Mouse (Mus musculus): ENCODE results near the gene Tnni3. TPM values are rescaled to one million over a fixed set of nuclear protein-coding genes. Genes with fewer than 3 reads are reported as not detected.
A peak's percentile ranks its signal among the peaks of the same experiment; 100 is the strongest.

The Tnni3 gene
- polyA plus RNA-seq, 1 experiment from 2014 or later: 4.4 TPM

- H3K27me3 ChIP-seq: no peaks in the 10 kb centered on the region
- no peak for ATAC-seq (ENCODE audit: insufficient number of reproducible peaks, insufficient read depth, low FRiP score, low TSS enrichment)
- H3K9ac ChIP-seq: no peak overlapping the region
- no peaks in the 10 kb centered on the region for H3K9me3 ChIP-seq
- H3K4me3 ChIP-seq: no peak overlapping the region
- WGBS: 79% methylated on average over 5 of the region's 5 CpGs
- no peak overlapping the region for H3K4me2 ChIP-seq (replicated peaks)
- H3K36me3 ChIP-seq: no peaks in the 10 kb centered on the region
- no peak overlapping the region for H3K27ac ChIP-seq
- H3K4me1 ChIP-seq: peaks cover 20% of the 10 kb centered on the region
These were observed 20.2 kb downstream of the Tnni3 start for GRCm38 (mm10) chr7:4503858-4504257.

DNA sequence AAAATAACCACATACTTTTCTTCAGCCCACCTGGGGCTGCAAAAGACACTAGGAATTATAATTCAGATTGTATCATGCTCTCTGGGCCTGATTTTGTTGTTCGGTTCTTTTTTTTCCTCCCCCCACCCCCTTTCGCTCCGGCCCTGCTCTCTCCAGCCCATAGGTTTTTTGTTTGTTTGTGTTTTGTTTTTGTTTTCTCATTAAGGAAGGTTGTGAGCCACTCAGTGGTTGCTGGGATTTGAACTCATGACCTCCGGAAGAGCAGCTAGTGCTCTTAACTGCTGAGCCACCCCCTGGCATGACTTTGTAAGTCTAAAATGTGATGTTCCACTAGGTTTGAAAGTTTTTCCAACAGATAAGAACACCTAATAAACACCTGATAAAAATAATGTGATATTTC lies 20.9 kb downstream of the Tnni3 start:
- ATAC-seq (ENCODE audit: insufficient number of reproducible peaks, insufficient read depth, low FRiP score, low TSS enrichment): no peak
- Histone ChIP-seq H3K36me3 (no peaks in the 10 kb centered on the region), H3K9ac (no peak overlapping the region), H3K4me1 (peaks cover 28% of the 10 kb centered on the region), H3K9me3 (no peaks in the 10 kb centered on the region), H3K4me3 (no peak overlapping the region), H3K4me2 (replicated peaks) (no peak overlapping the region), H3K27ac (no peak overlapping the region), H3K27me3 (no peaks in the 10 kb centered on the region)
- WGBS: 76% methylated on average over 4 of the region's 4 CpGs

DNA sequence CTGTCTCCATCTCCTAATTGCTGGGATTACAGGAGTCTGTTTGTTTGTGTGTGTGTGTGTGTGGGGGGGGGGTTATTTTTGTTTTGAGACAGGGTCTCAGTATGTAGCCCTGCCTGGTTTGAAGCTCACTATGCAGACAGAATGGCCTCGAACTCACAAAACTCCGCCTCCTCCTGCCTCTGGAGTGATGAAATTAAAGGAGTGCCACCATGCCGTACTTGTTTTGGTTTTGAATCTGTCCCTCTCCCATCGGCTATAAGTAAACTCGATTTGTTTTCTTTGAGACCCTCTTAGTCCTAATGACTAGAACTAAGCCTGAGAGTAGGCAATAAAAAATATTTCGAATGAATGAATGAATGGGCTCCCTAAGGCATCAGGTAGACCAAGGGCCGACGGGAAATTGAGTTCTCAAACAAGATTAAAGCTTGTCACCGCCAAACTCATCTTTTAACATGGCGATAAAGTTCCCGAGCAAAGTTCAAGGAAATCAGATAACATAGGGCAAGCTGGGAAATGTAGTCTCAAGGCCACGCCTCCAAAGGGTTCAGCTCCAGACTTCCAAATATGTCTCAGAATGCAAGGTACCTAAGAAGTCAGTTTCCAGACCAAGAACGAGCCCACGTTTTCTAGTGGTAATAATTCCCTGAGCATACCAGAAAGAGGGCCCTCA lies 21.5 kb downstream of the Tnni3 start:
- Histone ChIP-seq H3K4me3 (peak overlapping the region; percentile 92), H3K9ac (peak overlapping the region; percentile 95), H3K4me2 (replicated peaks) (peak overlapping the region; percentile 86), H3K9me3 (no peaks in the 10 kb centered on the region), H3K27ac (no peak overlapping the region), H3K36me3 (no peaks in the 10 kb centered on the region), H3K27me3 (no peaks in the 10 kb centered on the region), H3K4me1 (peaks cover 30% of the 10 kb centered on the region)
- 11% methylated on average over 14 of the region's 14 CpGs for WGBS
- ATAC-seq (ENCODE audit: insufficient number of reproducible peaks, insufficient read depth, low FRiP score, low TSS enrichment): no peak

DNA sequence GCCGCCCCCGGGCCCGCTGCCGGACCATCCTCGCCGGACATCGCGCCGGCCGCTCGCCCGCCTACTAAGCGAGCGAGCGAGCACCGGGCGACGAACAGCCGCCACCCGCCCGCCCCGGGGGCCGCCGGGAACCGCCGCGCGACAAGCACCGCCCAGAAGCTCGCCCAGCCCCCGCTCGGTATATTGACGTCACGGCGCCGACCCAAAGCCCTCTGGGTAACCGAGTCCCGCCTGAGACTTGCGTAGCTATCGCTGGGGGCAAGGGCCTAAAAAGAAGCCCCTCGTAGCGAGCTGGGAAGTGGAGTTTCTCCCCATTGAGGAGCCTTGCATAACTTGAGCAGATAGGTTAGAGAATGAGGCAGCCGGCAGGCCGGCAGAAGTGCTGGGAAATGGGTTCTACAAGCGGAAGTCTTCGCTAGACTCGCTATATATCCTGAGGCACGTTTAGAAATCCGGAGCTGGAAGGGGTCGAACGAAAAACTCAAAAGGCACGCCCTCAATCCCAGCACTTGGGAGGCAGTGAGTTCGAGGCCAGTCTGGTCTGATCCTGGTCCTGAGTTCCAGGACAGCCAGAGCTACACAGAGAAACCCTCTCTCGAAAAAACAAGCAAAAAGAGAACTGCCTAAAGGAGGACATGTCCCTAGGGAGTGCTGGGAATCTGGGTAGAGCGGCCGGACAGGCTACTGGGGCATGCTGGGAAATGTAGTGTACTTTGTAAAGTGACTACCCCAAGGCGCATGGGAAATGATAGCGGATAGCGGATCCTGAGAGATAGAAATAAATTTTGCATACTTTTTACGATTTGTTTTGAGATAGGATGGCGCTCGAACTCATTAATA lies 22.3 kb downstream of the Tnni3 start, which contains the start of gene Ppp1r12c:
Gene Ppp1r12c, minus strand, starts transcription at position 123 of the 840 bp plus-strand sequence.
- Histone ChIP-seq H3K4me1 (peaks cover 30% of the 10 kb centered on the region), H3K9ac (peak within 1 kb of the TSS; percentile 95), H3K4me2 (replicated peaks) (peak within 1 kb of the TSS; percentile 86), H3K9me3 (no peaks in the 10 kb centered on the region), H3K36me3 (peaks cover 4% of the 10 kb centered on the region; the same call in 1 of the 2 replicates), H3K27me3 (no peaks in the 10 kb centered on the region), H3K27ac (peak within 1 kb of the TSS; percentile 88), H3K4me3 (peak within 1 kb of the TSS; percentile 92)
- under 1% methylated on average over 62 of the region's 62 CpGs for WGBS
- peak; percentile 85 for ATAC-seq (ENCODE audit: insufficient number of reproducible peaks, insufficient read depth, low FRiP score, low TSS enrichment)

DNA sequence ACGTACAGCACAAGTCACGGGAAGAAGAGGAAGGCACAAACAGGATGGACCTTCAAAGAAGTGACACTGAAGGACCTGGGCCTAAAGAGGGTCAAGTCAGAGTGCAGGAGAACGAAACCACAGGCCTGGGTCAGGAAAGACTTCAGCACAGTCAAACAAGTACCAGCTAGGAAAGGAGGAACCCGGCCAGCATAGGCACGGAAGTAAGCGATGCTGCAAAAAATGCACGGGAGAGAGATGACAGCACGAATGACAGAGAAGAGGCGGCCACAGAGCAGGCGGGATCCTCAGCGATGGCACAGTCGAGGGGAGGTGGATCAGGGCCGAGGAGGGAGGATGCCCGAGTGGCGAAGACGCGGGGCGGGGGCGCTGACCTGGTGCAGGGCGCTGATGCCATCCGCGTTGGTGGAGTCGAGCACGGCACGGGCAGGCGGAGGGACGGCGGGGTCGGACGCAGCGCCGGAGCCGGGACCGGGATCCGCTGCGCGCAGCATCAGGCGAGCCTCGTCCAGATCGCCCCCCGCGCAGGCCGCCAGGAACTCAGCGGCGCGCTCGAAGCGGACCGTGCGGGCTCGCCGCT lies 23.0 kb downstream of the Tnni3 start:
- Histone ChIP-seq H3K36me3 (peaks cover 12% of the 10 kb centered on the region), H3K27ac (peak overlapping the region; percentile 88), H3K9ac (peak overlapping the region; percentile 95), H3K4me3 (peak overlapping the region; percentile 92), H3K27me3 (no peaks in the 10 kb centered on the region), H3K9me3 (no peaks in the 10 kb centered on the region), H3K4me2 (replicated peaks) (peak overlapping the region; percentile 86), H3K4me1 (peaks cover 30% of the 10 kb centered on the region)
- ATAC-seq (ENCODE audit: insufficient number of reproducible peaks, insufficient read depth, low FRiP score, low TSS enrichment): peak; percentile 19
- WGBS: under 1% methylated on average over 44 of the region's 52 CpGs

GRCm38 (mm10) chr7:4499034-4499433 lies 25.0 kb downstream of the Tnni3 start:
- H3K9ac ChIP-seq: peak overlapping the region; percentile 44; the same call in 1 of the 2 replicates
- 93% methylated on average over 4 of the region's 4 CpGs for WGBS
- H3K27me3 ChIP-seq: no peaks in the 10 kb centered on the region
- H3K4me1 ChIP-seq: peaks cover 30% of the 10 kb centered on the region
- H3K27ac ChIP-seq: no peak overlapping the region
- 0 out of 2 replicates have a peak overlapping the region, but pooled peaks have one; percentile 5 for H3K4me3 ChIP-seq
- H3K9me3 ChIP-seq: no peaks in the 10 kb centered on the region
- ATAC-seq (ENCODE audit: insufficient number of reproducible peaks, insufficient read depth, low FRiP score, low TSS enrichment): no peak
- H3K36me3 ChIP-seq: peaks cover 31% of the 10 kb centered on the region
- H3K4me2 ChIP-seq (replicated peaks): peak overlapping the region; percentile 29; the same call in 1 of the 2 replicates

DNA sequence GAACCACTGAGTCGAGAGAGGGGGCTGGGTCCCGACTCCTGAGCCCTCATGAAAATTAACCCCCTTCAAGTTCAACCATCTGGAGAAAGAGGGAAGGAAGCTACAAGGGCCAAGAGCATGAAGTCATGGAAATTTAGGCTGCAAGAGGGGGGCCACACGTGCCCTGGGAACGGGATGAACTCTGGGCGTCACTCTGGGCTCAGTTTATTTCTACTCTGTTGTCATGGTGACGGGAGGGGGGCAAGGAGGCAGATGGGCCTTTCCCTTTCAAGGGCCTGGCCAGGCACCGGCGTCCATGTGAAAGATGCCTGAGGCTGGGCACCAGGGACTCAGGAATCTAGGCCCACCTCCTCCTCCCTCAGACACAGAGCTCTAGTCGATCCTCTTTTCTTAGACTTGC lies 25.8 kb downstream of the Tnni3 start:
- H3K27me3 ChIP-seq: no peaks in the 10 kb centered on the region
- peak overlapping the region; percentile 29 for H3K4me2 ChIP-seq (replicated peaks)
- H3K36me3 ChIP-seq: peaks cover 38% of the 10 kb centered on the region
- no peak for ATAC-seq (ENCODE audit: insufficient number of reproducible peaks, insufficient read depth, low FRiP score, low TSS enrichment)
- no peak overlapping the region for H3K27ac ChIP-seq
- no peak overlapping the region for H3K9ac ChIP-seq
- peaks cover 30% of the 10 kb centered on the region for H3K4me1 ChIP-seq
- no peaks in the 10 kb centered on the region for H3K9me3 ChIP-seq
- H3K4me3 ChIP-seq: 0 out of 2 replicates have a peak overlapping the region, but pooled peaks have one; percentile 5
- WGBS: 26% methylated on average over 9 of the region's 9 CpGs

- no peak overlapping the region for H3K4me2 ChIP-seq (replicated peaks)
- H3K4me1 ChIP-seq: peaks cover 30% of the 10 kb centered on the region
- H3K4me3 ChIP-seq: no peak overlapping the region
- peaks cover 43% of the 10 kb centered on the region for H3K36me3 ChIP-seq
- H3K9me3 ChIP-seq: no peaks in the 10 kb centered on the region
- ATAC-seq (ENCODE audit: insufficient number of reproducible peaks, insufficient read depth, low FRiP score, low TSS enrichment): no peak
- WGBS: 95% methylated on average over 9 of the region's 9 CpGs
- no peak overlapping the region for H3K27ac ChIP-seq
- no peaks in the 10 kb centered on the region for H3K27me3 ChIP-seq
- H3K9ac ChIP-seq: no peak overlapping the region
These were observed 26.6 kb downstream of the Tnni3 start for GRCm38 (mm10) chr7:4497271-4497903.

DNA sequence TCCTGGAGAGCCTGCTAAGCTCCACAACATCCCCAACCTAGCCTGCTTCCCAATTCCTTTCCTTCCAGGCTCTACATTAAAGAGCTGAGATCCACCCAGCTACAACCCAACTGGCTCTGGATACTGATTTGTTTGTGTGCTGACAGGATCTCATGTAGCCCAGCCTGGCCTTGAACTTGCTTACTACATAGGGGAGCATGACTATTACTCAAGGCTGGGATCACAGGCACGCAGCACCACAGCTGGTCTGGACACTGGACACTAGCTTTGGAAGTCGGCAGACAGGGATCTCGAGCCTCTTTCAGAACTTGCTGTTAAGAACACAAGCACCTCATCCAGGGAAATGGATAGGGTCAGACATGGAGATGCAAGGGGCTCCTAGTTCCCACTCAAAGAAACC lies 27.6 kb downstream of the Tnni3 start:
- ATAC-seq (ENCODE audit: insufficient number of reproducible peaks, insufficient read depth, low FRiP score, low TSS enrichment): no peak
- H3K9ac ChIP-seq: no peak overlapping the region
- H3K27ac ChIP-seq: no peak overlapping the region
- H3K4me2 ChIP-seq (replicated peaks): no peak overlapping the region
- 92% methylated on average over 3 of the region's 3 CpGs for WGBS
- H3K4me3 ChIP-seq: no peak overlapping the region
- H3K27me3 ChIP-seq: no peaks in the 10 kb centered on the region
- peaks cover 43% of the 10 kb centered on the region for H3K36me3 ChIP-seq
- H3K9me3 ChIP-seq: no peaks in the 10 kb centered on the region
- H3K4me1 ChIP-seq: peaks cover 30% of the 10 kb centered on the region

DNA sequence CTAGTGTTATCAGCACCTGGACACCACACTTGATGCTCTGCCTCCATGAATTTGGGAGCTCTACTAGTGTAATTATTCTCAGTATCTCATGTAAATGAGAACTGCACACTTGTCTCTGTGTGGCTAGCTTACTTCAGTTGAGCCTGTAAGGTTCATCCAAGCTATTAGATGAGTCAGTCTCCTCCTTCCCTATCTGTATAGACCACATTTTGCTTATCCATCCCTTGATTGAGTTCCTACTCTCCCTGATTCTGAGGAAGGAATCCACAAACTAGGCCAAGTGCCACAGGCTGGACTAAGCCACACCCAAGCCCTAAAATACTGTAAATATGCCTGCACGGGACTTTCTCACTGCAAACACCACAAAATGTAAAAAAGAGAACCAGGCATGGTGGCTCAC lies 30.0 kb downstream of the Tnni3 start:
- WGBS: 76% methylated on average over 1 of the region's 1 CpGs
- Histone ChIP-seq H3K36me3 (peaks cover 54% of the 10 kb centered on the region), H3K9ac (no peak overlapping the region), H3K27ac (no peak overlapping the region), H3K4me3 (no peak overlapping the region), H3K27me3 (no peaks in the 10 kb centered on the region), H3K9me3 (no peaks in the 10 kb centered on the region), H3K4me1 (peaks cover 11% of the 10 kb centered on the region), H3K4me2 (replicated peaks) (no peak overlapping the region)
- no peak for ATAC-seq (ENCODE audit: insufficient number of reproducible peaks, insufficient read depth, low FRiP score, low TSS enrichment)

Data from embryonic facial prominence, embryonic 12.5 days (tissue).